Mouse (Mus musculus) hindbrain, postnatal 0 days (tissue): ENCODE results near the gene Mcrip2. TPM values are rescaled to one million over a fixed set of nuclear protein-coding genes. Genes with fewer than 3 reads are reported as not detected.

Experiments used
- ATAC-seq: fragments of 200-750 bp; cut with Nextera tagmentation; 2 replicates; pipeline ENCODE4 v1.8.0; 2017; ENCODE audit warnings: mild to moderate bottlenecking, moderate TSS enrichment, moderate library complexity
- DNase-seq: peaks from one replicate; pipeline ENCODE4 v3.0.0-alpha.2; 2015; ENCODE audit warnings: low spot score
- H3K27ac ChIP-seq: fragments of 300-500 bp; sonication (generic); 2 replicates; pipeline ENCODE4 v1.5.1; 2014; ENCODE audit warnings: mild to moderate bottlenecking
- H3K27me3 ChIP-seq: fragments of 300-500 bp; sonication (generic); 2 replicates; pipeline ENCODE4 v1.6.1; 2014; ENCODE audit warnings: low read length, mixed read lengths; ENCODE audit not compliant: insufficient read depth
- H3K36me3 ChIP-seq: fragments of 300-500 bp; sonication (generic); 2 replicates; pipeline ENCODE4 v1.6.1; 2014; ENCODE audit warnings: low read length, mixed read lengths; ENCODE audit not compliant: insufficient read depth
- H3K4me1 ChIP-seq: fragments of 300-500 bp; sonication (generic); 2 replicates; pipeline ENCODE4 v1.6.1; 2014; ENCODE audit warnings: antibody characterized with exemption, low read length, mixed read lengths; ENCODE audit not compliant: insufficient read depth
- H3K4me2 ChIP-seq: fragments of 300-500 bp; sonication (generic); 2 replicates; pipeline ENCODE4 v1.6.1; 2014; ENCODE audit warnings: low read depth, mild to moderate bottlenecking, low read length, moderate library complexity, mixed read lengths
- H3K4me3 ChIP-seq: fragments of 300-500 bp; sonication (generic); 2 replicates; pipeline ENCODE4 v1.5.1; 2014; ENCODE audit warnings: low read length
- H3K9ac ChIP-seq: fragments of 300-500 bp; sonication (generic); replicated peaks from 2 replicates; pipeline ENCODE4 v1.6.1; 2014; ENCODE audit warnings: mild to moderate bottlenecking, low read length, moderate library complexity, mixed read lengths
- H3K9me3 ChIP-seq: fragments of 300-500 bp; sonication (generic); 2 replicates; pipeline ENCODE4 v1.6.1; 2016; ENCODE audit warnings: low read length, mixed read lengths
- CTCF ChIP-seq: IDR thresholded peaks from 2 replicates; pipeline ENCODE4 v1.5.1; 2016; ENCODE audit warnings: antibody characterized with exemption, control low read depth, low read depth
- WGBS: fragments of 180-500 bp; shearing (Covaris S2); extraction: QIAGEN DNeasy Blood & Tissue Kit; methylation state at CpG from one replicate; pipeline ENCODE4 v1.1.7; 2014; 5-methylcytosine and 5-hydroxymethylcytosine counted together
- polyA plus RNA-seq: library from polyadenylated mRNA; unstranded; fragments of >200 nt; fragmentation: Nextera tagmentation; extraction: Ambion mirVana; gene quantifications from 2 replicates; pipeline ENCODE4 v1.2.1, GENCODE M21; 2015
- total RNA-seq: library from RNA; depleted of rRNA; stranded (reverse); fragments of >200 nt; gene quantifications from 2 replicates; pipeline ENCODE4 v1.2.3, GENCODE M21; 2014

The Mcrip2 gene
- total and polyA plus RNA-seq, 2 experiments from 2014 or later = 32.1 to 54.7 TPM

GRCm38 (mm10) chr17:25837533-25837932 is 31.0 kb downstream of the Mcrip2 start:
- Histone ChIP-seq H3K9me3 (no peaks in the 10 kb centered on the region), H3K4me3 (no peak overlapping the region), H3K27ac (peak overlapping the region; percentile 89), H3K36me3 (peaks cover 37% of the 10 kb centered on the region), H3K4me1 (peaks cover 38% of the 10 kb centered on the region), H3K9ac (peak overlapping the region; percentile 72; the same call in 1 of the 2 replicates), H3K4me2 (peak overlapping the region; percentile 80), H3K27me3 (no peaks in the 10 kb centered on the region)
- DNase-seq = peak; percentile 54
- ATAC-seq = no peak
- TF ChIP-seq CTCF = no peak
- WGBS = 18% methylated on average over 3 of the region's 3 CpGs

GRCm38 (mm10) chr17:25837076-25837410 is 31.5 kb downstream of the Mcrip2 start, which contains the start of gene Rhbdl1:
Rhbdl1 (minus strand) TSS chr17:25837295.
- peaks cover 39% of the 10 kb centered on the region for H3K4me1 ChIP-seq
- H3K36me3 ChIP-seq = peaks cover 33% of the 10 kb centered on the region
- H3K4me2 ChIP-seq = peak within 1 kb of the TSS; percentile 80
- H3K27ac ChIP-seq = peak within 1 kb of the TSS; percentile 89
- ATAC-seq = peak; percentile 48
- no peak for TF ChIP-seq CTCF
- peak within 1 kb of the TSS; percentile 72 for H3K9ac ChIP-seq
- H3K9me3 ChIP-seq = no peaks in the 10 kb centered on the region
- H3K27me3 ChIP-seq = no peaks in the 10 kb centered on the region
- peak; percentile 91 for DNase-seq
- 7% methylated on average over 28 of the region's 29 CpGs for WGBS
- peak within 1 kb of the TSS; percentile 47 for H3K4me3 ChIP-seq

- Histone ChIP-seq H3K4me2 (peak overlapping the region; percentile 80), H3K9ac (peak overlapping the region; percentile 72), H3K9me3 (no peaks in the 10 kb centered on the region), H3K27me3 (no peaks in the 10 kb centered on the region), H3K27ac (peak overlapping the region; percentile 89), H3K4me3 (peak overlapping the region; percentile 47), H3K36me3 (peaks cover 28% of the 10 kb centered on the region), H3K4me1 (peaks cover 44% of the 10 kb centered on the region)
- WGBS = 18% methylated on average over 23 of the region's 23 CpGs
- no peak for TF ChIP-seq CTCF
- DNase-seq (peak; percentile 31), ATAC-seq (no peak)
These were observed 32.0 kb downstream of the Mcrip2 start for GRCm38 (mm10) chr17:25836397-25837075.

- peak overlapping the region; percentile 89 for H3K27ac ChIP-seq
- peaks cover 26% of the 10 kb centered on the region for H3K36me3 ChIP-seq
- DNase-seq (no peak), ATAC-seq (no peak)
- no peak overlapping the region for H3K4me3 ChIP-seq
- peaks cover 44% of the 10 kb centered on the region for H3K4me1 ChIP-seq
- H3K9me3 ChIP-seq = no peaks in the 10 kb centered on the region
- no peaks in the 10 kb centered on the region for H3K27me3 ChIP-seq
- H3K4me2 ChIP-seq = peak overlapping the region; percentile 80
- peak overlapping the region; percentile 72 for H3K9ac ChIP-seq
- WGBS = 91% methylated on average over 16 of the region's 16 CpGs
- TF ChIP-seq CTCF = no peak
These were observed 32.7 kb downstream of the Mcrip2 start for GRCm38 (mm10) chr17:25835816-25836215.

- Histone ChIP-seq H3K4me1 (peaks cover 44% of the 10 kb centered on the region), H3K9ac (no peak overlapping the region; the same call in 1 of the 2 replicates), H3K27me3 (no peaks in the 10 kb centered on the region), H3K27ac (no peak overlapping the region), H3K4me2 (peak overlapping the region; percentile 80), H3K4me3 (no peak overlapping the region), H3K9me3 (no peaks in the 10 kb centered on the region), H3K36me3 (peaks cover 26% of the 10 kb centered on the region)
- WGBS = 91% methylated on average over 7 of the region's 7 CpGs
- no peak for ATAC-seq
- DNase-seq = no peak
- no peak for TF ChIP-seq CTCF
These were observed 33.3 kb downstream of the Mcrip2 start for GRCm38 (mm10) chr17:25835301-25835700.

- ATAC-seq (no peak), DNase-seq (no peak)
- no peaks in the 10 kb centered on the region for H3K9me3 ChIP-seq
- peak overlapping the region; percentile 75 for H3K9ac ChIP-seq
- H3K27ac ChIP-seq = 0 out of 2 replicates have a peak overlapping the region, but pooled peaks have one; percentile 32
- peak overlapping the region; percentile 80 for H3K4me2 ChIP-seq
- peaks cover 47% of the 10 kb centered on the region for H3K4me1 ChIP-seq
- peak overlapping the region; percentile 66 for H3K4me3 ChIP-seq
- WGBS = 80% methylated on average over 12 of the region's 12 CpGs
- no peaks in the 10 kb centered on the region for H3K27me3 ChIP-seq
- TF ChIP-seq CTCF = no peak
- H3K36me3 ChIP-seq = peaks cover 22% of the 10 kb centered on the region
These were observed 33.9 kb downstream of the Mcrip2 start for GRCm38 (mm10) chr17:25834595-25835222.
